Mouse (Mus musculus): ENCODE data around the gene Vav3.
"Not testable (repeated sequence)": the region's sequence is repeated elsewhere in the genome, so short reads cannot be mapped to it uniquely, and the experiment has no call there.

The Vav3 gene

DNA sequence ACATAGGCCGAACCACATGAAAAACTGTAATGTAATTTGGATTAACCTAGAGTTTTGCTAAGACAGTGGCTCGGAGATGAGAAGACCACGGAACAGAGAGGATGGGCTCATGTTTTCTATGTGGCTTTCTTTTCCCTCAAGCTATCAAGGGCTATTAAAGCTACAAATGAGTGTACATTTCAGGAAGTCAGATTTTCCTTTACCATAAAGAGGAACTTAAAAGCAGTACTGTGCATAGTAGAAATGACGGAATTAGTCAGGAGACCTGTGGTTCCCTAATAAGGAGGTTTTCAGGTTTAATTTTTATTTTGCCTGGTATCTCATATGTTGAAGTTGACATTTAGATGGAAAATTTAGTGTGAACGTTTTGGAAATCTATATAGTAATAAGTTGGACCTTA lies 107.8 kb downstream of the Vav3 start:
- DNase-seq, result not testable (repeated sequence)

DNA sequence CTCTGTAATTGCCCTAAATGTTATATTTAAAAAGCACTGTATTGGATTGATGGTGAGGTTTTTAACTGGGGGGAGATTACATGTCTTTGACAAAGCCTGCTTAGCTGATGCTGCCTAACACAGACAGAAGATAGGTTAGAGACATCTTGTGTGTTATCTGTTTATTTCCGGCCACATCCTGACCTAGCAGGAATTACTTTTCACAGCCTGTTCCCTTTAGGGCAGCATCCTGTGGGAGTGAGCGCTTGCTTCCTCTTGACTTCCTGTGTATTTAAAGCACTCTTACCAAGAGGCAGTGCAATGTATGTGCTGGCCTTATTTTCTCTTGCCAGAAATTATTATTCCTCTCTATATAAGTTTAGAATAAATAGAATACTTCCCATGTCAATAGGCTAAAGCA lies 111.5 kb downstream of the Vav3 start:
- DNase-seq, result no peak

DNA sequence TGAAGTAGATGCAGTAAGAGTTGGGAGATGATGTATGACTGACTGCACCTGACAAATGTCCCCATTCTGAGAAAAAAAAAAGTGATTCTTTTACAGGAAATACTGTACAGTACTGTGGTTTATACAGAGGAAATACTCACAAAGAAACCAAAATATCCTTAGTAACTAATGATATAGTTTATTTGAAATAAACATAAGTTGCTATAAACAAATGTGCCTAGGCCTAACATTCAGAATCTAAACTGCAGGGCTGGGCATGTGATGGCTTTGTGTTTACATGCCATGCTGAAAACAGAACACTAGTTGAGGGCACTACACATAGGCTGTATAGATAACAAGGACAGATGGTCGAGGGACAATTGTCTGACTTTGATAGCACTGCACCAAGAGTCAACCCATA lies 114.2 kb downstream of the Vav3 start:
- DNase-seq, result peak in 1 of 2 experiments; percentile 4

DNA sequence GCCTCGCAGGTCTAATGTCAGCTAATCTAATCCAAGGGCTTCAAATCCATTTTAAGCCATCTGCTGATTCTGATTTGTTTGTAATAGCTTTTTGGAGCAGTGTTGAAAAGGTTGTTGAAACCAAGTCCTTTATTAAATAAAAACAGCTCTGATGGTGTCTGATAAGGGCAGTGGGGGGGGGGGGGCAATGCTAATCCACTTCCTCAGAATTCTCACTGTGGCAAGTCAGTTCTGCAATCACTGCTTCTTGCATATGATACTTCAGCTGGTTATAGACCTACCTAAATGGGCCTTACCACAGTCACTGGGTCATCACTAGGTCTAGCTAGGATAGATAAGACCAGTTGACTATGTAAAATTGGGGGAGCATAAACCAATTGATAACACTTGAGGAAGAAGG lies 115.9 kb downstream of the Vav3 start:
- DNase-seq, result no peak

DNA sequence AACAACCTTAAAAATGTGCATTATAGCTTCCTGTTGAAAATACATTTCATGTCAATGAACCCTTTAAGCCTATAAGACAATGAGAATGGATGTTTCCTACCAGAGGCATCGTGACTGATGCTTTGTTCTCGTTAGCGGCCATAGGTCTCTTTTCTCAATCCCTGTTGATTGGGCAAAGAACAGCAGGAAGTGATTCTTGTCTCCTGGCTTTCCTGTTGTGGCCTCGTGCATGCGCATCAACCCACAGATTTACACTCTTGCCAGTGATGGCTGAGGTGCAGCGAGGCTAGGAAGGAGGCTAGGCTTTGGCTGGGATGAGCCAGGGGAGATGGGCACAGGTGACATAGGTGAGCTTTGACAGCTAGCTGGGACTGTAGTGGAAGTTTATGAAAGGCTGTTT lies 123.2 kb downstream of the Vav3 start:
- no peak for DNase-seq

DNA sequence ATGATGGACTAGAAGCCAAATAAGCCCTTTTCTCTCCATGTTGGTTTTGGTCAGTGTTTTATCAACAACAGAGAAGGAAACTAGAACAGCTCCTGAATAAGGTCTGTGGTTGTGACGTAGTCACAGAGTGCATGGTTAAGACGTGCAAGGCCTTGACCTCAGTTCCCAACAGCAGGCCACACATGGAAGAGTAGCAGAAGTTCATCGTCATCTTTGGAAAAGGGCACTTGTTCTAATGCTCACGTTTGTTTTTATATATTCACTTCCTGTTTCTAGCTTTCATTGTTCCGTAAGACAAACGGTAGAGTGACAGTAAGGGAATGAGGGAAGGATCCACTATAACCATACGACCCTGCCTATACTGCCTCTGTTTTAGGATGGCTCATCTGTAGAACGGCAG lies 124.1 kb downstream of the Vav3 start:
- DNase-seq, result no peak

DNA sequence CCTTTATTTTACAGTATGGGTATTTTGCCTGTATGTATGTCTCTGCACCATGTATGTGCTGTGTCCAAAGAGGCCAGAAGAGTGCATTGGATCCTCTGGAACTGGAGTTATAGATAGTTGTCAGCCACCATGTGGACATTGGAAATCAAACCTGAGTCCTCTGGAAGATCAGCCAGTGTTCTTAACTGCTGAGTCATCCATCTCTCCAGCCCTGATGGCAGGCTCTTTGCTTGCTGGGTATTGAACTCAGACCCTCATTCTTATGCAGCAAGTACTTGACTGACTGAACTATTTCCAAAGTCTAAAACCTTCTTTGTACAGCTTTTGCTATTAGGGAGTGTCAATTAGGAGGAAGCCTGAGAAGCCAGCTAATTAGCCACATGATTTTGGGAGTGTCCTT lies 126.1 kb downstream of the Vav3 start:
- DNase-seq, result no peak

DNA sequence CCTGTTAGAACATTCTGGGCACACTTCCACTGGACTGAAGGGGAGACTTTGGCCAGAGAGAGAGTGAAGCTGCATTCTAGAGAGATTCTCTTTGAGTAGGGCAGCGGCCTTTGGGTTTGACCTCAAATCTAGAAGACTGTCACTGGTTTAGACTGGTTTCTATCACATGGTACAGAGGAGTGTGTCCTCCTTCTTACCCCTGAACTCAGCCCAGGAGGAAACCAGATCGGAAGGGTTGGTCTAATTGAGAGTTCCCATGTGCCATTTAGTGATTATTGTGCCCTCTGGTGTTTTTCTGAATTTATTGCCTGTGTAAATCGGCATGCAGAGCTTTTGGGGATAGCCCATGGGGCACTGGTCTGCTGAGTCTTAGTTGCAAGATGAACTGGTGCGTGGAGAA lies 126.8 kb downstream of the Vav3 start:
- DNase-seq, result no peak

DNA sequence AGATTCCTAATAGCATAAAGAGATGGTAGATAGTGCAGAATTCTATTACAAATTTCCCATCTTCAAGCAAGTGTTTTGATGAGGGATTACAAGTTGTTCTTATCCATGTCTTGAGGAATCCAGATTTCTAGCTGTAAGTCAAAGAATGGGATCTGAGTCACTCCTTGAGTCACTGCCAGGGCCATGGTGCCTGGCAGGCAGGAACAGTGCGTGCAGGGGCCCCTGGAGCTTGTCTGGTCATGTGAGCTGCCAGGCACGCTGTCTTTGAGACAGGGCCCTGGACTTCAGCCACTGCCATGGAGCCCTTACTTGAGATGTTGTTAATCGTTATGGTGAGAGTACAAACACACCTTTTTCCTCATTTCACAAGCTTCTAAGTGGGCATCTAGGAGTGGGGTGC lies 129.0 kb downstream of the Vav3 start:
- DNase-seq, result no peak

DNA sequence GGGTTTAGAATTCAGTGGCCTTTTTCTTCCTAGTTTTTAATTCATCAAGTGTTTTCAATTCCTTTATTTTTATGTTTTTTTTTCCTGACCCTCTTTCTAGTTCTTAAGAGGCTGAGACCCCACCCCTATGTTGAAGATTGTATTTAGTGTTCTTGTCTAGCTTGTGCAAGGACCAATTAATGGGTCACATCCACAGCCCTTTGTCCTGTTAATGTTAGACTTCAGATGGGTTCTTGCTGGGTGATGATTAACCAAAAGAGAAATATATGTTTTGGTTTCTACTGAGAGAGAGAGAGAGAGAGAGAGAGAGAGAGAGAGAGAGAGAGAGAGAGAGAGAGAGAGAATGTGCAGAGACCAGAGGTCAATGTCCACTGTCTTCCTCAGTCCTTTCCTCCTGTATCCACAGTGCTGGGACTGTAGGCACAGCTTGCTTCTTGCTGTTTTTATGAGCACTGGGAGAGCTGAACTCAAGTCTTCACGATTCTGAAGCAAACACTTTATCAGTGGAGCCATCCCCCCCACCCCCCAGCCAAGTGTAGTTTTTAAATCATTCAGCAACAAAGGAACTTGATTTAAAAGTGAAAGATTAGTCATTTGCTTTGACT lies 130.3 kb downstream of the Vav3 start:
- DNase-seq, result no peak

DNA sequence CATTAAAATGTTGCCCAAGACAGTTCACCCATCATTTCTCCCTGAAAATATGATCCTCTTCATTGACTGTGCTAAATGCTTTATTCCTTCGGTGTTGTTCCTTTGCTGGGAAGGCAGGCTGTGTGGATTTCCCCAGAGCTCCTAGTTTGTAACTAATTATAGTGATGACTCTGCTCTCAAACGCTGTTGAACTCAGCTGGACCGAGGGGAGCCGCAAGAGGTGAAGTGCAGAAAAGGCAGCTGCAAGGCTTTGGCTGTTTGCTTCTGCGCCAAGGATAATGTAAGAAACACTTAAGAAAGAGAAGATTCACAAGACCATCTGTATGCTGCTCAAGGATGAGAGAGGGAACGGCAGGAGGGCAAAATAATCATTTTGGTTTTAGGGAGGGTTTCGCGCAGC lies 136.1 kb downstream of the Vav3 start:
- DNase-seq, result no peak

DNA sequence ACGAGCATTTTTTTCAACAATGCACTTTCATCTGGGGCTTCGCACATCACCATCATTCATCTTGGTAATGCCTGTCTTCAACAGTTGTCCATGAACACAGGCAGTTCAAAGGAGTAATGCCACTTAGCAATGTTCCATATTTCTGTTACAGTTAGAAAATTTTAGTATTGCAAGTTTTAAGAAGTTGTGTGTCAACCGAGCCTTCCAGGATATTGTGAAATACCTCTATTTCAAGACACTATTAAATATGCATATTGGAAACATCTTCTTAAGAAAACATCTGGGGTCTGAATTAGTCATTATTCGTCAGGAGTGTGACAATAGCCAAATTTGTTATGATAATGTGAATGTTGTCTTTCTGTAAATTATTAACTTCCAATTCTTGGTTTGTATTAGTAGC lies 137.8 kb downstream of the Vav3 start:
- DNase-seq, result no peak

DNA sequence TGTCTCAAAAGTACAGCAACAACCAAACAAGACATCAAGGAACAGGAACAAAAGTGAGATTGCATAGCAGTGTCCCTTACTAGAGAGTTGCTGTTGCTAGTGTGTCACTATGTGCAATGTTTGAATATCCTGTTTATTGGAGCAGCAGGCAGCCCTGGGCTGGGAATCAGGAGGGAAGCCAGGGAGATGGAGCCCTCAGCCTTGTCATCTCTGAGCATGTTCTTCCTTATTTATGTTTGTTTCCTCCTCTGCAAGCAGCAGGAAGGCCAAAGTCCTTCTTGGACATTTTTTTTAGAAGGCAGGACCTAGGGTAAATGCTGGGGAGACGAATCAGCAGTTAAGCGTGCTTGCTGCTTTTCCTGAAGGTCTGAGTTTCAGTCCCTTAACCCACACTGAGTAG lies 140.2 kb downstream of the Vav3 start:
- DNase-seq, result no peak

DNA sequence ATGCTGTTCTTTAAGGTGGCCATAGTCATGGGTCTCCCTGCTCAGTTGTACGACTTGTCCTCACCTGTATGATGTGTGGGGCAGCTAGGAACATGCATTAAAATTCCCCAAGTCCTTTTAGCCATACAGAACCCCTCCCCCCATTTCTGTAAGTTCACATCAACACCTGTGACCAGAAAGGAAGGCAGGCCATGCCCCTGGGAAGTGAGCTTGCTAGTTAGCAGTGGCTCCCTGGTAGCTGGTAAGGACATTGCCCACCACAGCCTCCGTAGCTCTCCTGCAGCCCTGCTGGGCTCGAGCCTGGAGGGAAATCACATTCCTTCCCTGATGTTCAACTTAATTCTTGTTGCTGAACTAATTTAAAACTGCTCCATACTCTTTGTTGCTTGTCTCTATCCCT lies 146.3 kb downstream of the Vav3 start:
- DNase-seq, result no peak

DNA sequence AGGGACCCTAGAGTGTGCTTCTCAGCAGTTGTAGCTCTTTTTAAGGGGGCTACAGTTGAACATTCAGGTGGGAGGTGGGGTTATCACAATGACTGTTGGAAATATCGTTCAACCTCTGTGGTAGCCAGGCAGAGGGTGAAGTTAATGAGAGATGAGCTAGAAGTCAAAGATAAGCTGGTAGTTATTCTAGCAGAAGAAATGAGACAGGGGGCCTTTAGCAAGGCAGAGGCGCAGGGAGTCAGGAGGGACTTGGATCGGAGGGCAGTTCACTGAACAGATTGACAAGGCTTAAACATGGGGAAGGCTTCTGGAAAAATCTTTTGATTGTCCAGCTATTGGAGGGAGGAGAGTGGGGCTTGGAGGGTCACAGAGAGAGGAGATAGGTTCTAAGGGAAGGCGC lies 147.4 kb downstream of the Vav3 start:
- no peak for DNase-seq

DNA sequence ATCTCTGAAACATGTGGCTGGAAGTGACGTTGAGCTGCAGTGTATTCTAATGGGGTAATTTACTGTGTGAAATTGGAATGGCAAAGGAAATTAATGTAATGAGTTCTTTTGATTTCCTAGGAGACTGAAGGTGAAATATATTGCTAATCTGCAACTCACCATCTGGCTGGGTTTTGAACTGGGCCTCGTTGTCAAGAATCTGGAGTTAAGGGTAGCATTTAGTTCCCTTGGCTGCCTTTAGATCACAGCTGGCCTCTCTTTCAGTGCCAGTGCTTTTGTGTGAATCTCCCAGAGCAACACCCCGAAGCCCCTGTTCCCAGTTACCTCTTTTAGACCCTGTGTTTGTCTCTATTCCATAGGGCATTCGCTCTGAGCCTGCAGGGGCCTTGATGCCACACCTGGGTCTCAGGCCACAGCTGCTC lies 148.3 kb downstream of the Vav3 start:
- no peak for DNase-seq

DNA sequence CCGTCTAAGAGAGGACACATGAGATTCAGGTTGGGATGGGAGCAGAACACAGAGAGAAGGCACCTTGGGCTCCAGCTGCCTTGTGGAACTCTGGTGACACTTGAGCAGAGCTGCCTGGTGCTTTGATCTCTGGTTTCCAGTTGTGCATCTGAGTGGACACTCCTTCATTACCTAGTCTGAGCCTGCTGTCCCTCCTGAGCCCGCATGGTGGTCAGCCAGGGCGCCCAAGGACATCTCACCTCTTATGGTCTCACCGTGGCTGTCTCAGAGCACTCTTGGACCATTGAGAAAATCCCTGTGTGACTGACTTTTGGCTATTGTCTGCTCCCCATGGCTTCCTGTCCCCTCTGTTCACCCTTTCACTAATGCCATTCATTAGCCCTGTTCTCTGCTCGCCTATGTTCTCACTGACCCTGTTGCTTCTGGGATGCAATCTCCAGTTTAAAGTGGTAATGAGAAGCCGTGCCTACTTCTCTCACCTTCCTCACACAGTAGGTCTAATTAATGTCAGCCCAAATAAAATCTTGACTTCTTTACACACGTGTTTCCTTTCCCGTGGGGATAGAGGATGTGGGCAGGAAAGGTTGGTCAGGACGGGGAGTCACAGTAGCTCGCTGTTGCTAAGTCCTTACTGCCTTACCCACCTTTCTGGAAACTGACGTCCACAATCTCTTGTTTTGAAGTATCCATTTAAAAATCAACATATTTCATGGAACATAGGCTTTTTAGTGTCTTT lies 150.3 kb downstream of the Vav3 start:
- no peak for DNase-seq

DNA sequence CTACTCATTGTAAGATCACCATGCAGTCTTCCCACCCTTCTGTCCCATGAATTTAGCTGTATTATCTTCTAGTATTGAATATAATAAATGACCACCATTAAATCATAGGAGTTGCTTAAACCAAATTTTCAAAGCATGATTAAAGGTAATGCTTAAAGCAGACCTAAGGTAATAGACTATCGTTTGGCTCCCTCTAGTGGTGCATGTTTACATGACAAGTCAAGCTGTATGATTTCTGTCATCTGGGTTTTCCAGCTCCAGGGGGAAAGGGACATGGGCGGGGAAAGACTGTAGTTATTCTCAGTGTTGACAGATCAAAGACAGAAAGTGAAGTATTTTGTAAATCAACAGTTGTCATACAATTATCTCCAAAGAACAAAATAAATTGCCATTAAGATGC lies 151.1 kb downstream of the Vav3 start:
- peak; percentile 72 to 74 for DNase-seq

DNA sequence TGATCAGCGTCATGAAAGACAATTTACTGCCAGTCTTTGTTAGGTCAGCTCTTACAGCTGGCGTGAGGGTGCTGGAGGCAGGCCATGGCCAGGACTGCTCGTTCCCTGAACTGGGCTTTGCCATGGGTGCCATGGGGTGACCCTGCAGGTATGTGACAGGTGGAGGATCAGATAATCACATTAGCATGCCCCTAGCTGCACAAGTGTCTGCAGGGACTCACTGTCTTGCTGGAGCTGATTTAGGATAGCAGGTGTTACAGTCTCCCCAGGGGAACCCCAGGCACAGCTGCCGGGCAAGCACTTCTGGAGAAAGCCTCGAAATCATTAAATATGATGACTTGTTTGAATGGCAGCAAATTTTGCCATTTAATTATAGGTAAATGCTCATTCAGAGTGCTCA lies 156.0 kb downstream of the Vav3 start:
- no peak for DNase-seq

DNA sequence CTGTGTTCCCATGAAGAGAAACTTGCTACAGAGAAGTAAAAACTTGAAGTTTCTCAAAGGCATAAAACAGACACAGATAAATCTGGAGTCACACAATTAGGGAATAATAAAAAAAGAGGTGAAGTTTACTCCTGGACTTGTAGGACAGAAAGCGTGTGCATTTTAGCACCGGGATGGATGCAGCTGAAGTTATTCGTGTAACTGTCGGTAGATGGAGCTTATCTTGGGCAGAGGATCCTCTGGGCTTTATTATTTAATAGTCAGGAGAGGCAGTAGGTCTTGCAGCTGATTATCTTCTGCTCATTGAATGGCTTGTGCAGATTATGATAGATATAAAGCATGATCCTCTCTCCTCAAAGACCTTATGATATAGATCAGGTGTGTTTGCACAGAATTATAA lies 156.6 kb downstream of the Vav3 start:
- no peak for DNase-seq

DNA sequence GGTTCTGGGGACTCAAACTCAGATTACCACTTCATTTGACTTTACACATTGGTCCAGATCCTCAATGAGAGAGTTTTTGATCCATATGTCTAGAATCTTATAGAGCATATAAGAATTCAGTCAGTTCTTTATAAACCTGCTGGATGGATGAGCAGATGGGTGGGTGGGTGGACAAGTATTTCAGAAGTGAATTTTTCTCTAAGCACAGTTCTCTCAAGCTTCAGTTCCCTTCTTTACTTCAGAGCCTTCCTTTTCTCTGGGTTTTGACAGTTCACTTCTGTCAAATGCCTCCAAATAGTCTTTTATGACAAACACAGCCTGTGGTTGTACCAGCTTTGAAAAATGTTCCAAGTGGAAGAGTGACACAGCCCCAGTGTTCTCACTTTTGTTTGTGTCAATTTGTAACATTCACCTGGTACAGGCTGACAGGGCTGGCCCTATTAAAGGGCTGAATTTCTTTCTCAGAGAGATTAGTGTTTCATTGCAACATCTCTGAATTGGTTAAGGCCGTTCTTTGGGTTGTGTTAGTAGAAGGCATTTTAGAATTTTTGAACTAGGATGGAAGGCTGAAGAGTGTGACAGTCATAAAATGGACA lies 159.5 kb downstream of the Vav3 start:
- no peak for DNase-seq

DNA sequence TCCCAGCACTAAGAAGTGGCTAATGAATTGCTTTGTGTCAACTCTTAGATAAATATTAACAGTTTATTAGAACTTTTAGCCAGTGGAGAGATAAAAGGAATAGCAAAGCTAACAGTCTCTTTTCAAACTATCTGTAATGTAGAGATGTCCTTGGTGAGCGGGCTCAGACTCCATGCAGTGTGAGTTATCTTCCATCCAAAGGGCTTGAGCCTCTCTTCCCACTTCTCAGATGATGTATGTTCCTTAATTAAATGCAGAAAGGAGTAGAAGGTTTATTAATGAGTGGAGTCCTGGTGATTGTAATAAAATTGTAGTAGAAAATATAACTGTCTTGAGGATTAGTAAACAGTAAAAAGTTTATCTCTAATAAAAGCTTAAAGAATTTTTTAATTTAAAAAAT lies 169.3 kb downstream of the Vav3 start:
- DNase-seq, result no peak

DNA sequence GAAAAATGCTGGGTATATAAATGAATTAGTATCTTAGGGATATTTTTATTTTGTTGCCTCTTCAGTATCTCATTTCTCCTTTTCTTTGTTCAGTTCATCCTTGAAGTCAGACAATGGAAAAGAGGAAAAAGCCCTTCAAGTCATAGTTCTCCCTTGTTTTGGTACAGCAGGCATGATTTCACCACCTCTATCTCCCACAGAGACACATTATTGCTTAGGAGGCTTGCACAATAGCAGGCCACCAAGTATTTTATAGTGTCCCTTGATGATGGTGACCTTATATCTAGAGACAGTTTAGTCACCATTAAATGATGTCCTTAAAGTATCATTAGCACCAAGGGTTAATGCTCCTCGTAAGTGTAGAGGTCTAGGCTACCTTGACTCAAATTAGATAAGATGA lies 171.4 kb downstream of the Vav3 start:
- DNase-seq, result no peak

DNA sequence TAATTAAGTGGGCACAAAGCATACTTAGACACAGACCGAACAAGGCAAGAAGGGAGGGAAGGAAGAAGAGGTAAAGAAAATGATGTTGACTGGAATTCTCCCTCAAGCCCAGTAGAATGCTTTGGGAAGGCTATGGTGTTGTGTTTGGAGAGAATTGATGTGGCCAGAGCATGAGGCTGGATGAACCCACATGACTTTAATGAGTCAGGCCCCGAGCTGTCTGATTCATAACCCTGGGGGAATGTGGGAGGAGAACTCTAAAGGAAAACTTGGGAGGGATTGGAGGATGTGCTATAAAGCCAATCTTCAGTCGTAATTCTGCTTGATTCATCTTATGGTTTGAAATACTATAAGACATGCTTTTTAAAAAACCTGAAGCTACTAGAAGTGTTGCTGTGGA lies 175.0 kb downstream of the Vav3 start:
- DNase-seq, result no peak

DNA sequence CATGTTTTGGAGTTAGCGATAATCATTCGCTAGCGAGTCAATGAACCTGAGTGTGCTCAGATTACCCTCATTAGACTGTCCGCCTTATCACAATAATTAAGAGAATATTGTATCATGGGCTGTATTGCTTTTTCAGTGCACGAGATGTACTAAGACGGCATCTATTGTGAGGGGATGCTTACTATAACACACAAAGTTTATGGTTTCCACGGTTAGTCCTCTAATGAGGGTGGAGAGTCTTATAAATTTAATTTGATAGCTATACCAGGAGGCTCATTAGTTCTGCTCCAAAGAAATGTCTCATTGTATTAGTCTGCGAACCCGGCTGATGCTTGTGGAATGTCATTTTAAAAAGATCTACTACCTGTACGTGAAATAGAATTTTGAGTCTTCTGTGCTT lies 175.9 kb downstream of the Vav3 start:
- no peak for DNase-seq

Data from B cell, adult 2 months (primary cell).